Mouse (Mus musculus) thymus, postnatal 10 days (tissue): ENCODE measurements at regions not wholly inside any gene's neighbourhood (a gene's known extent, or its start where the extent isn't known, plus 50 kb on each side); places are given as distances from the start of the nearest gene placed in this dataset.
"Not testable (repeated sequence)": the region's sequence is repeated elsewhere in the genome, so short reads cannot be mapped to it uniquely, and the experiment has no call there.

Experiments used
- DNase-seq, 2 experiments: peaks; one replicate each; pipeline ENCODE4 v3.0.0; 2021; ENCODE audit warnings: low spot score in 2 of 2

DNA sequence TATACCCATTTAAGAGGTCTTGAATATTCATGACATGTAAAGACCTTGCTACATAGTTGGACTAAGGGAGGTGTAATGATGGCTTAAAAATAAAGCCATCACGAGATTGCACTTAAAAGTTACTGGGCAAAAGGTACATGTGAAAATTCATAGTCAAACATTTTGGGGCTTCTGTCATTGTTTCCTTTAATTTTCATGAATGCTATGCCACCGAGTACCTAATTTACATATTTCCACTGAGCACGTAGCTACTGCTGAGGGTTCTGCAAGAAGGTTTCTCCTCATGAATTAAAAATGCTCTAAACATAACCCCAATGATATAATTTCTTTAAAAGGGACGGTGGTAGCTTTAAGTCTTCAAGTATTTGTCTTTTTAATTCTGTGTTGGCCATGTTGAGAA is 800.4 kb downstream of the Ets1 start:
- DNase-seq = no peak

DNA sequence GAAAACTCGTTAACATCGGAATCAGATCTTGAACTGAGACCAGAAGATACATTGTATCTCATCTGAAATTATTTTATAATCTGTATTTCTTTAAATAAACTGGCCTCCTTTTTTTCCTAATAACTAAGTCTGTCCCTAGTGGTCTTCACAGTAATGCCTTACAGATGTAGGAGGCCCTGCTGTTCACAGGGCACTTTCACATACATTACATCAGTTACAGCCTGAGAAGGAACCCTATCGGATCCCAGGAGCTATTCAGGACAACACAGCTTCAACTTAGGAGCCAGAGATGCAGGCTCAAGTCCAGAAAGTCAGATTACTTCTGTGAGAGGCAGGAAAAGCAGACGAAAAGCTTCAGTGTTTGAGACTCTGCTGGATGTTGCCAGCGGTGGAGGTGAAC is 806.2 kb downstream of the Ets1 start:
- DNase-seq = no peak

DNA sequence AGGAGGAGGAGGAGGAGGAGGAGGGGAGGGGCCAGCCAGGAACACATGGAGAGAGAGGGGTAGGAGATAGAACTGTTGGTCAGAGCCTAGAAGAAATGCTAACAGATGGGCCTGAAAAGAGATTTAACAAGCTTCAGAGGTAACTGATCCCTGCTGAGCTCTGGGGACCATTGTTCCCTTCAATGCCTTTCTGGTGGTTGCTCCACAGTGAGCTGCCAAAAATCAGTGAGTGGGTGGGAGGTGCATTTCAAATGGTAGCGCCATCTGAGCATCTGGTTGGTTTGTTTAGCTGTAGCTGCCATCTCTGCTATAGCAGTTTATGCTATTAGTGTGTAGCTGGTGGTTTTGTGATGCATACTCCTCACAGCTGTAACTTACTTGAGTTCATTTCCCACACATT is 809.9 kb downstream of the Ets1 start:
- DNase-seq = no peak

DNA sequence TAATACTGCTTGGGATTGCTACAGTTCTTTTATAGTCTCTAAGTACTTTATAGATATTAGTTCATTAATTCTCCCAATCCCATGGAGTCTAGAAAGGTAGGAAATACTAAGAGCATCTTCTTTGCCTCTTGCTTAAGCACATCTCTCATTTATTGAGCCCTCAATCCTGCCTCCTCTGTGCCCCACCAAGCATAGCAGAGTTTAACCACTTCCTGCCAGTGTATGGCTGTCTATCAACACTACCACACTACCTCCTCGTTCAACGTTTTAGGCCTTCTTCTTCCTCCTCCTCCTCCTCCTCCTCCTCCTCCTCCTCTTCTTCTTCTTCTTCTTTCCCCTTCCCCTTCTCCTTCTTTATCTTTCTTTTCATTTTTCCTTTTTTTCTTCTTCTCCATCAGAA is 839.1 kb downstream of the Ets1 start:
- DNase-seq = no peak

DNA sequence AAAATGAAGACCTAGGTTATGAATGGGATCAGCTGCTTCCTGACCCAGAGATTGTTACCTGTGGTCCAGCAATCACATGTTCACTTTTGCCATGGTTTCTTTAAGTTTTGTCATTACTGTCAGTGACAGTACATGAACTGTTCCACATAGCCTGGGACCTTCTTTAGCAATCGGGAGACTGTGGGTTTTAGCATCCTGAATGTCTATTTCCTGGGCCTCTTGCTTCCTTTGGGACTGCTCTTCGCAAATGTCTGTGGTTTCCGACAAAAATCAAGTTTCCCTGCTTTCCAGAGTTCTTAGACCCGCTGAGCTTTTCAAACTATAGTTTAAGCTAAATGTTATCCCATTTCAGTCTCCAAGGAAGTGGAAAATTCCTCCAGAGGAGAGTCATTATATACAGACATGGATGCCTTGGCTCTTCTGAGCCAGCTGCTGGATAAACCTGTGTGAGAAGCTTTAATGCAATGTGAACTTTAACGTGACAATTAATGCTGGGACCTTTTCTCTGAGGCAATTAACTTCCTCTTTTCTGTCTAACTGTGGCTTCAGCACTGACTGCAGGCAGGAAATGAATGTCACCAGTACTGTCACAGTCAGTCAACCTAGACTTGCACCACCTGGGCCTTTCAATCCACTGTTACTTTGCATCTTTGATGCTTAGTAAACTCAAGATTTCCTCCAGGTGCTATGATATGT is 847.0 kb downstream of the Ets1 start:
- DNase-seq = no peak

DNA sequence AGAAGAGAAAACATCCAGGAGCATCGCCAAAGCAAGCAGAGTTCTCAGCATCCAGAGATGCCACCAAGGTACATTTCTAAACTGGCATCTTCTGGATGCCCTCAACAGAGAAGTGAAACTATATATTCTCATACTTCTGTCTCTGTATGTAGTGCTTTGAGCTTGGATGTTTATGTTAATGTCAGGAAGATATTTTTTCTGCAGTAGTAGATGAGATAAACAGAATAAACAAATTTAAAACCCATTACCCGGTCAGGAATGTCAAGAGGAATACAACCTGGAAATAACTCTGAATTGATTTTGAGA is 847.5 kb downstream of the Ets1 start:
- DNase-seq = no peak

DNA sequence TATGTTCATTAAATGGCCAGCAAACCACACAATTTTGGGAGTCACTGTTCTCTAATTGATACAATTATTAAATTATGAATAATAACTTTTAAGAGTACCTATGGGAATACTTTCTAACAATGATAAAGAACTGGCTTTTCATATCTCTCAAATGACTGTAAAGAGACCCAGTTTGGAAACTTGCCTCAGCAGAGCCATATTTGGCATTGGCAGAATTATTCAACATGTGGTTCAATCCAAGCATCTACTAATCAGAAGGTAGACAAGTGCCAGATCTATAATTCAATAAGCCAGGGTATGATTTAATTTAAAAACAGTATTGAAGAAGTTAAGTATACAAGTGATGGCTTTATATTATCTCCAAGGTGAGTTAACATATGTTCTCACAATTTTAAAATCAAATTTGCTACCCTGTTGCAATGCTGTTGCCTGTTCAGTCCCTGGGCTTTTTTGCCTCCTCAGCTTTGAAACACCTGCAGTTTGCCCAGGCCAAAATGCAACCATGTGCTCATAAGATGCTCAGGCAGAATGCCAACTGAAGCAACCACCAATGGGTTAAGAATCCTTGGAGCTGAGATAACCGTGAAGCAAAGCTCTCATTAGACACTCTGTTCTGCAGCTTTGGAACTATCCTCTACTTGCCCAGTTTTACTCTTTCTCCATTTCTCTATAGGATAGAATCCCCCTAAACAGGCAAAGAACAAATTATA is 897.2 kb downstream of the Ets1 start:
- no peak for DNase-seq

DNA sequence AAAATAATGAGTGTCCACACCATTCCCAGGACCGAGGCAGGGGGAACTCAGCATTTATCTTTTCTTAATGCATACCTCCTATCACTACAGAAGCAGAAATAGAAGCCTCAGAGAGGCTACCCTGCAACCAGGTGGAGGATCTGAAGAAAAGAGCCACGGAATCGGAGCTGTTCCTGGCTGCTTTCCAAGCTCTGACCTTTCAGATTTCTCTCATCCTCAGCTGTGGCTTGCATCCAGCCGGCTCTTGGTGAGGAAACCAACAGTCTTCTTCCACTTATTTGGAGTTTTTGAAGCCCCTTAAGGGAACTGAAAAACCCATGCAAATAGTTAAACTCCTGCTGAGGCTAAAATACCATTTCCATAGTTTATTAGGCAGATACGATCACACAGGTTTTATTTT is 907.3 kb downstream of the Ets1 start:
- DNase-seq = no peak

DNA sequence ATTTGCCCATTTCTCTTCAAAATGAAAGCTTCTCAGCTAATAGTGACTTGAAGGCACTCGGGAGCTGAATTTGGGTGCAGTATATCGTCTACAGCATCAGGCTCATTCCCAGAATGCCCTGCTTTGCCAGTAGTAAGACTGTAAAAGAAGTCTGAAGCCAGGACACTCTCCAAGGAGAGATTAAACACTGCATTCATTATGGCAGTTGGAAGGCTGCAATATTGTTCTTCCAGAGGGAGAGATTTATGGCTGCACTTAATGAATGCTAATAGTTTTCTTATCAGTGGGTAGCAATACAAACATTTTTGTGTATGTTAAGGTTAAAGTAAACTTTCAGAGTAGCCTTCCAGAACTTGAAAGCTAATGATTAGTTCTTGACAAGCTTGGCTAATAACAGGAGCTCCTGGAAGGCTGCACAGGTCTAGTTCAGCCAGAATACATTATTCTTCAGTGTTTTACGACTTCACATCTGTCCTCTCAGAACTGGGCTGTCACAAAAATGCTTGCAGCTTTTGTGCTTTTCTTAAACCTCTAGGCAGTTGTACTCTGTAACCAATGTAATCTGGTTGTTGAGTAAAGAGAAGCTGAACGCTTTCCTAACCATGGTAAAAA is 910.2 kb downstream of the Ets1 start:
- no peak for DNase-seq

DNA sequence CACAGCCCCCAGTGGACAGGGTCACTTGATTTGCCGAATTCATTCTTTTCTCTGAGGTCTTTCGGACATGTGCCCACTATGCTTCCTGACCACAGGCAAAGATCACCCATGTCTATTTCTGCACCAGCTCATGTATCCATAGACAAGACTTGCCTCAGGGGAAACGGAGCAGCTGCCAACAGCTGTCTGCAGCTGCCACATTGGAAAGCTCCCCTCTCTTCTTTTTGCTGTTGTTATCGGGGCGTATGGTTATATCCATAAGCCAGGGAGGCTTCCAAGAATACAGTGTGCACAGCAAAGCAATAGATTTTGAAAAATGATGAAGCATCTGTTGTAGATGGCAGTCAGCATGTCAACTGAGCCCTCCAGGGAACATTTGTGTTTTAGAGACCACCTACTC is 913.4 kb downstream of the Ets1 start:
- DNase-seq = no peak

DNA sequence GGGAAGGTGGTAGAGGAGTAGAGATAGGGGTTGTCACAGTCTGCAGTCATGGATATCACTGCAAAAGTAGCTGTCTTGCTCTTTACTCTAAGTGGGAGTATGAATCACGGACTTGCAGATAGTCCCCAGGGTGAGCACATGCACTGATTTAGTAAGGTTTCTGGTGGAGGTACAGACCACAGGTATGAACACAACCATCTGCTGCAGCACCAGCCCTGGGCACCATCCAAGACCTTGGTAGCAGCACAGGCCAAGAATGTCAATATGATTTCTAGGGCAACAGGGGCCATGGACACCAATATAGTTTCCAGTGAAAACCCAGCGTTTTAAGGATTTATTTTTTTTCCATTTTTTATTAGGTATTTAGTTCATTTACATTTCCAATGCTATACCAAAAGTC is 913.7 kb upstream of the Kirrel3 start:
- DNase-seq = no peak

DNA sequence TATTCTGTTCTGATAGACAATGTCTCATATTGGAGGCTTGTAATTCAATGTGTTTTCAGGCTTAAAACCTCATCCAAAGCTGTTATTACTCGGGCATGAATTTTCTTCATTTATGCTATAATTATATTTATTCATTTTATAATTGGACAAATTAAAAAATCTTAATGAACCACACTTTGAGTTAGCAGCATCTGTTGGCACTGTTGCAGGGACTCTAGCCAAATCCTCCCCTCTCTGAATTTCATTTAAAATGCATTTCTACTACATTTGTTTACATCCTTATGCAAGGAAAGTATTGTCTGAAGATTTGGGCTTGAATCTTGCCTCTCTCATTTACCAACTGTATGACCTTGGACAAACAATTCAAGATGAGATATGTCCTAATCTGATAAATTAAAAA is 874.2 kb upstream of the Kirrel3 start:
- DNase-seq = no peak

DNA sequence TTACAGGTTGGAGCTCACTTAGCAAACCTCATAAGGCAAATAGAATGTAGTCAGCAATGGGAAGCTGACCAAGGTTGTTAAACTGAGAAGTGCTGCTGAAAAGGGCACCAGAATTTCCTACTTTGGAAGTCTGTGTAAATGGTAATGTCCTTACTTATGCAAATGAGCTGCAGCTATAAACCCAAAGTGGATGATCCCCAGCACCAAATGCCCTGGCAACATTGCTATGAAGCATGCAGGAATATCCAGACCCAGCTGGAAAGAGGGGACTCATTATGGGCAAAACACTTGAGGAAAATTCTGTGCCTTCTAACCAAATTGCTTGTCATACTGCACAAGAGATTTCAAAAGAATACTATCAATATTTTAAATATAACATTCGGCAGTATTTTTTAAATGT is 861.3 kb upstream of the Kirrel3 start:
- no peak for DNase-seq

DNA sequence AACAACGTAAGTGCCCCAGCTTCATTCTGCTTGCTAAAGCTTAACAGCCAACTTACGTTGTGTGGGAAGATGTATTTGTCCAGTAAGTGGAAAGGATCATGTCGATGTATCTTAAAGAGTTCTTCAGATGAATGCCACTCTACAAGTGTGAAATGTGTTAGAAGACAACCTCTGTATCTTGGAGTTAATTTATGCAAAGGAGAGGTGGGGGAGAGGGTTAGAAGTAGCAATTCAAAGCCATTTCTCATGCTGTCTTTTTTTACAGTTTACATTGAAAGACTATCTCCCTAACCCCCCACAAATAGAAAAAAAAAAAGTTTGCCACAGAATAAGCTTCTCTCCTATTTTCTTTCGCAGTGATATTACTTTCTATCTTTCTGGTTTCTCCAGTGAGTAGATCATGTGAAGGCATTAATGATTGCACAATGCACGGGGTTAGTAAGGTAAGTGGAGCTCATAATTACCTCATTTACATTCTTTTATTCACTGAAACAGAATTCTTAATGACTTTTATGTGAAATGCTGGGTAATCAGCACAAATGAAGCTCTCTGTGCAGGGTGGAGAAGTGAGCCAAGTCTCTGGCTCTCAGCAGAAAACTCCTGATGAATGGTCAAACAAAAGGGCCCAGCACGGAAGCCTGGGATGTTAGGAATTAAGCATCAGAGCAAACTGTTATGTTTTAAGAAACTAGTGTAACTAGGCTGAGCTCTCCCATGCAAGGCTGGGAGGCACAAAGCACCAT is 855.8 kb upstream of the Kirrel3 start:
- DNase-seq = no peak

DNA sequence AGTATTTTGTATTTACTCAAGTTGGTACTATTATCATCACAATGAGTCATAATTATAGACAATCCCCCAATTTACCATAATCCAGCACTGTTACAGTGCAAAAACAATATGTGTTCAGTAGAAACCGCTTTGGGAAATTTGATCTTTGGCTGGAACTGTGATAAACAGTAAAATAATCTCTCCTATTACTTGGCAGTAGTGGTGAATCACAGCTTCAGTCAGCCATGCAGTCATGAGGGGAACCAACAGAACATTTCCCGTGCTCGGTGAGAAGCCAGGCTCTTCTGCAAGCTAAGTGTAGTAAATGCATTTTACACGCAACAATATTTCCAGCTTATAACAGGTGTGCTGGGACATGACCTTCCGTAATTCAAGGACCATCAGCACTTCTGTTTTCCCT is 822.7 kb upstream of the Kirrel3 start:
- no peak for DNase-seq

DNA sequence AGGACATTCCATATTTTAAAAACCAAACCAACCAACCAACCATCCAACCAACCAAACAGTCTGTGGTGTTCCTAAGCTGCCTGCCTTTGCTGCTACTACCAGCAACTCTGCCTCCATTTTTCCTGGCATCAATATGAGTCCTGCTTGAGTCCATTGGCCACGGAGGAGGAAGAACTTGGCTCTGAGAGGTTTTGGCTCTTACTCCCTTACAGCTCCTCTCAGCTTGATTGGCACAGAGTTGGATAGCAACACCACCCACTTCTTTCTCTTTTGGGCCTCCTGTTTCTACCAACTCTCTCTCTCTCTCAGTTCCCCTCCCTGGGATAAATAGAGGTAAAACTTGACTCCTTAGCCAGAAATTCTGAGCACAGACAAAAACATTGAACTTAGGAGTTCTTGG is 804.6 kb upstream of the Kirrel3 start:
- no peak for DNase-seq

DNA sequence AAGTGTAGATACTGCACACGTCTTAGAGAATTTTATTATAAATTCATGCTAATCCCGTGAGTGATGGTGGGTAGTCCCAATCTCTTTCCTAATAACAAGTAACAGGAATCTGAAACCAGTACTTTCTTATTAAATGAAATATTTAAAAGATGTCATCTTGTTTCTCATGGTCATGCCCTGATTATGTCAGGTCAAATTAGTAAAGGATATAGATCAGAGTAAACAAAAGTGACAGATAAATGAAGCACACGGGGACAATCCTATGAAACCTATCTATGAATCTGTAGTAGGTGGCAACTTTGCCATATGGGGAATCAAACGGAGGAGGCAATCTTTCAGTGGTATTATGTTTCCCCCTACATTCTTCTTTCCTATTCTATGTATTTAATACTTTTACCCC is 794.0 kb upstream of the Kirrel3 start:
- DNase-seq = no peak

DNA sequence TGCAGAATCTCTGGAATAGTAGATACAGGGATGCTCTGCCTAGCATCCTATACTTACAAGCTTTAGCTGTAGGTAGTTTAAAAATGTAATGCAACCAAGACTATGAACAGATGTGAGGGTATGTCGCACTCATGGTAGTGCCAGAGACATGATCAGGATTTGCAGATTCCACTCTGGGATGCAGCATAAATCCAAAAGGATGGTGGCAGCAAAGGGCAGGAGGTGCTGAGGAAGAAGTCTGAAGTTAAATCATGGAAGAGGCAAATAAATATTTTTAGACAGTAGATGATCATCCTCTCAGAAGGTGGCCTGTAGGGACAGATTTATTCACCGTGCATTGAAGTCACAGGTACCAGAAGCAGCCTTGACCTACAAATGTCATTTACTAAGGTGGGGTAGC is 768.1 kb upstream of the Kirrel3 start:
- DNase-seq = no peak

DNA sequence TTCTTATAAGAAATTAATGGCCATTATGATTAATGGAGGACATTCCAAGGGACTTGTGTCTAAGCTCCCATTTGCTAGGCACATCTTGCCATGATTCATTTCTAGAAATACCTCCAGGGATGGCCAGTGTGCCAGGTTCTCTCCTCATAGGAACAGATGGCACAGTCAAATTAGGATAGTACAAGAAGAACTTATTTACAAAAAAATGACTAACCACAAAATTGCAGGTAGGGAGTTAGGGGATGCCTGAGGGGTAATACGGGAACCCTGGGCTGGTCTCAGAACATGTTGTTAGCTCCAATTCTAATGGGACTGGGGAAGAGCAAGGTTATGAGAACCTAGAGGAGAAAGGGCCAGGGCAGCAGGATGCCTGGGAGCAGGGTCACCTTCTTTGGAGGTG is 760.9 kb upstream of the Kirrel3 start:
- no peak for DNase-seq

DNA sequence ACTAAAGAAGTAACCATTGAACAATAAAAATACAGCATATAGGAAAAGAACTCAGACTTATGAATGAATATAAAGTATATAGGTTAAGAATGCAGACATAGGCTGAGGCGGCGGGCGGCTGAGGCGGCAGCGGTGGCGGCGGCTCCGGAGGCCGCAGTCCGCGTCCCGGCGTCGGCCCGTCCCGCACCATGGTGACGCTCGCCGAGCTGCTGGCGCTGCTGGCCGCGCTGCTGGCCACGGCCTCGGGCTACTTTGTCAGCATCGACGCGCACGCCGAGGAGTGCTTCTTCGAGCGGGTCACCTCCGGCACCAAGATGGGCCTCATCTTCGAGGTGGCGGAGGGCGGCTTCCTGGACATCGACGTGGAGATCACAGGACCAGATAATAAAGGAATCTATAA is 757.6 kb upstream of the Kirrel3 start:
- not testable (repeated sequence) for DNase-seq

DNA sequence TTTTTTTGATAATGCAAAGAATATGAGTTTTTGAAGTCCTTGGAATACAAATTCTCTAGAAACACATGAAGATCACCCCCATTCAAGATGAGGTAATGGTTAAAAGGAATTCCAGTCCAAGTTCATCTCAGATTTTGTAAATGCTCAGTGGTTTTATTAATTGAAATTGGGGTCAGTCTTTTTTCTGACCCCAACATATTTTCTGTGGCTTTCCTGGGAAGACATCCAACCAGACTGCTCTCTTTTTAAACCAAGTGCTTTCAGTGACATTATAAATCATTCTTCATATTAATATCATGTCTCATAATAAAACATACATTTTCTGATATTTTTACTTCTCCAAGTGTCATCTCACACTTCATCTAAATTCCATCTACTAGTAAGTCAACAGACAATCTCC is 725.0 kb upstream of the Kirrel3 start:
- DNase-seq = no peak

DNA sequence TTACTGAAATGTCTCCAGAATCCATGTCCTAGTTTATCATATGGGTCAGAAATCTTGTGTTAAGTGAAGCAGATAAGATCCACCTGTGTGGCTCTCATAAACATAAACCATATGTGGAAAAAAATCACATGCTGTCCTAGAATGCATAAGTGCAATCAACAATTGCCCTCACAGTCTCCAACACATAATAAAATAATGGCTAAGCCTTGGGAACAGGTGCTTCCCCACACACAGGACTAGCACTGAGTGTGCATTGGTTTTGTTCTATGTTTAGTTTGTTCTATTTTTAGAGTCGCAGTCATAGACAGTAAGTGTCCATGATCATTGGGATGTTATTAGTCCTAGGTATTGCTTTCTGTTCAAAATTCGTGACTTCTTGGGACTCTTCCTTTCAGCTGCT is 719.5 kb upstream of the Kirrel3 start:
- DNase-seq = no peak

DNA sequence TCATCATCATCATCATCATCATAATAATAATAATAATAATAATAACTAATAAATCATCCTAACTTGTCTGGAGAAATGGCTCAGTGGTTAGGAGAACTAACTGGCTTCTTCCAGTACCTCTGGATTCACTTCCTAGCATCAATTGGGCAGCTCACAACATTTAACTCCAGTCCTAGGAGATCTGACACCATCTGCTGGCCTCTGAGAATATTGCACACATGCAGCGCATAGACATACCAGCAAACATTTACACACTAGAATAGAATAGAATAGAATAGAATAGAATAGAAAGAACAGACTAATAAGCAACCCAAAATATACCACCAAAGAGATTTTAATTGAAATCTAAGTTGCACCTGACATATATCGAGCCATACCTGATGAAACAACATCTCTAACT is 715.9 kb upstream of the Kirrel3 start:
- DNase-seq = no peak
